Mouse (Mus musculus) forebrain, postnatal 0 days (tissue): ENCODE data around the gene Prep. TPM values are rescaled to one million over a fixed set of nuclear protein-coding genes. Genes with fewer than 3 reads are reported as not detected.

Experiments
- ATAC-seq: fragments of 200-750 bp; cut with Nextera tagmentation; 2 replicates; pipeline ENCODE4 v1.8.0; 2017; ENCODE audit warnings: mild to moderate bottlenecking, moderate library complexity
- DNase-seq: peaks from one replicate; pipeline ENCODE4 v3.0.0-alpha.2; 2015
- H3K27ac ChIP-seq: fragments of 300-500 bp; sonication (generic); 2 replicates; pipeline ENCODE4 v1.5.1; 2014; ENCODE audit warnings: low read depth, mild to moderate bottlenecking, antibody characterized with exemption, low read length, moderate library complexity, mixed read lengths
- H3K27me3 ChIP-seq: fragments of 300-500 bp; sonication (generic); 2 replicates; pipeline ENCODE4 v1.6.1; 2014; ENCODE audit warnings: mild to moderate bottlenecking, low read length, mixed read lengths; ENCODE audit not compliant: insufficient read depth
- H3K36me3 ChIP-seq: fragments of 300-500 bp; sonication (generic); 2 replicates; pipeline ENCODE4 v1.6.1; 2014; ENCODE audit warnings: mild to moderate bottlenecking, moderate library complexity; ENCODE audit not compliant: insufficient read depth
- H3K4me1 ChIP-seq: fragments of 300-500 bp; sonication (generic); 2 replicates; pipeline ENCODE4 v1.6.1; 2014; ENCODE audit warnings: antibody characterized with exemption; ENCODE audit not compliant: insufficient read depth
- H3K4me2 ChIP-seq: fragments of 300-500 bp; sonication (generic); 2 replicates; pipeline ENCODE4 v1.6.1; 2014; ENCODE audit warnings: low read depth, mild to moderate bottlenecking, moderate library complexity
- H3K4me3 ChIP-seq: fragments of 300-500 bp; sonication (generic); 2 replicates; pipeline ENCODE4 v1.5.1; 2014; ENCODE audit warnings: low read depth, low read length, mixed read lengths
- H3K9ac ChIP-seq: fragments of 300-500 bp; sonication (generic); 2 replicates; pipeline ENCODE4 v1.6.1; 2014; ENCODE audit warnings: mild to moderate bottlenecking
- H3K9me3 ChIP-seq: fragments of 300-500 bp; sonication (generic); 2 replicates; pipeline ENCODE4 v1.6.1; 2016; ENCODE audit warnings: low read length
- CTCF ChIP-seq: sonication (generic); IDR thresholded peaks from 2 replicates; pipeline ENCODE4 v1.5.1; 2016; ENCODE audit warnings: antibody characterized with exemption, control low read depth, low read depth
- WGBS: fragments of 180-500 bp; shearing (Covaris S2); extraction: QIAGEN DNeasy Blood & Tissue Kit; methylation state at CpG from one replicate; pipeline ENCODE4 v1.1.7; 2014; 5-methylcytosine and 5-hydroxymethylcytosine counted together
- polyA plus RNA-seq: library from polyadenylated mRNA; unstranded; fragments of >200 nt; fragmentation: Nextera tagmentation; extraction: Ambion mirVana; gene quantifications from 2 replicates; pipeline ENCODE4 v1.2.1, GENCODE M21; 2015
- total RNA-seq: library from RNA; depleted of rRNA; stranded (reverse); fragments of >200 nt; gene quantifications from 2 replicates; pipeline ENCODE4 v1.2.3, GENCODE M21; 2014

The Prep gene
- total and polyA plus RNA-seq, 2 experiments from 2014 or later = 18.1 to 19.0 TPM

DNA sequence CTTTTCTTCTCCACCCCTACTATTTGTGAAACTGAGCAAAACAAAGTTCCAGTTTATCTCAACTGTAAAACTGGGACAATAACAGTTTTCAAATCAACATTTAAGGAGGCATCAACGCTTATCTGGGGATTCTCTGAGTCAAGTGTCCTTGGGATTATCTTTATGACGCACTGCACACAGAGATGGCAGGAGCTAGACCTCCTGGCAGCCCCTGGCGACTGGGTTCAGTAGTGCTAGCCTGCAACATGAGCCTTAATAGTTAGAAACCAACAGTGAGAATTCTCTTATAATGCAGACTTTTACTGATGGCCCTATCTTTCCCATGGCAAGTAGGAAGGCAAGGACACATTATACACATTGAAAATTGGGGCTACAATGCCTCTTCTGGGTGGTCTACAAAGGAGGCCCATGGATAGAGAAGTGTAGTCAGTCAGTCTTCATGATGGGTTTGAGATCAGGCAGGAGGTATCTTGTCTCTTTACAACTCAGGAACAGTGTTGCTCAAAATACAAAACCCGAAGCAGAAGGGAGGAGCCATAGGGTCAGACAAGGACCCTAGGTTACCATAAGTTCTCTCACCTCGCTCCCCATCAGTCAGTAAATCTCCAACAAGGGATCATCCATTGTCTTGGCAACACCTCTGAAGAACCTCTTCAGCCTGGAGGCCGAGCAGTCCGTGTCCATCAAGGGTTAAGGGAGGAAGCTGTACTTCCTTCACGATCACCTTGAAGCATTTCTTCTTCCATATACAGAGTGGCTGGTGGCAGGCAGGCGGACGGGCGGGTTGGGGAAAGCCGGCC is 672 bp upstream of the Prep start:
- ATAC-seq = no peak

GRCm38 (mm10) chr10:45067436-45067925 is 478 bp downstream of the Prep start:
- H3K36me3 ChIP-seq = peaks cover 5% of the 10 kb centered on the region; the same call in 1 of the 2 replicates
- H3K27ac ChIP-seq = peak overlapping the region; percentile 71
- peaks cover 13% of the 10 kb centered on the region; the same call in 1 of the 2 replicates for H3K4me1 ChIP-seq
- ATAC-seq (peak; percentile 49), DNase-seq (peak; percentile 58)
- peak overlapping the region; percentile 90 for H3K9ac ChIP-seq
- H3K27me3 ChIP-seq = no peaks in the 10 kb centered on the region
- H3K9me3 ChIP-seq = no peaks in the 10 kb centered on the region
- under 1% methylated on average over 28 of the region's 28 CpGs for WGBS
- no peak for TF ChIP-seq CTCF
- H3K4me2 ChIP-seq = peak overlapping the region; percentile 80
- H3K4me3 ChIP-seq = peak overlapping the region; percentile 96

More for the DNA sequence above, 672 bp upstream of the Prep start:
- peak; percentile 16 for DNase-seq
- Histone ChIP-seq H3K27ac (0 out of 2 replicates have a peak overlapping the region, but pooled peaks have one; percentile 40), H3K4me1 (peaks cover 13% of the 10 kb centered on the region; the same call in 1 of the 2 replicates), H3K4me2 (peak overlapping the region; percentile 80), H3K27me3 (no peaks in the 10 kb centered on the region), H3K4me3 (peak overlapping the region; percentile 96), H3K36me3 (no peaks in the 10 kb centered on the region), H3K9ac (peak overlapping the region; percentile 90), H3K9me3 (no peaks in the 10 kb centered on the region)
- 18% methylated on average over 12 of the region's 12 CpGs for WGBS
- TF ChIP-seq CTCF = no peak

GRCm38 (mm10) chr10:45069557-45069956 is 2.6 kb downstream of the Prep start:
- H3K4me2 ChIP-seq = no peak overlapping the region

DNA sequence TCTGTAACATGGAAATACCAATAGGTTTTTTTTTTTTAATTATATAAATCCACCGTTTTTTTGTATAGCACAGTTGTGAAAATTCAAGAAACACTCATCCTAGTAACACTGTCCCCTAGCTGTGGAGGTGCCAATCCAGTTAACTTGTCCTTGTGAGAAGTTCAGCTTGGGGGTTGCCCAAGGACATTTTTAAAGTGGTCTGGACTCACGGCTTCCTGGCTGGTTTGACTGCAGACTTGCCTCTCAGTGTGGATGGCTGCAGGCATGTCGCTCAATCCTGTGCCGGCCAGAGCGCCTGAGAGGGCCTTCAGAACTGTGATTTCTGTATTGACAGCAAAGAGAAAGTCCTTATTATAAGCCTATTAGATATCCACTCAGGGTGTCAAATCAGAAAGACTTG is 3.4 kb downstream of the Prep start:
- Histone ChIP-seq H3K27ac (no peak overlapping the region), H3K9me3 (no peaks in the 10 kb centered on the region), H3K4me3 (no peak overlapping the region), H3K27me3 (no peaks in the 10 kb centered on the region), H3K4me2 (no peak overlapping the region), H3K4me1 (peaks cover 13% of the 10 kb centered on the region; the same call in 1 of the 2 replicates), H3K9ac (no peak overlapping the region), H3K36me3 (peaks cover 15% of the 10 kb centered on the region)
- ATAC-seq (no peak), DNase-seq (no peak)
- no peak for TF ChIP-seq CTCF
- WGBS = 87% methylated on average over 5 of the region's 5 CpGs

More at GRCm38 (mm10) chr10:45069557-45069956, 2.6 kb downstream of the Prep start:
- Histone ChIP-seq H3K27me3 (no peaks in the 10 kb centered on the region), H3K36me3 (peaks cover 15% of the 10 kb centered on the region), H3K27ac (no peak overlapping the region), H3K4me1 (peaks cover 13% of the 10 kb centered on the region; the same call in 1 of the 2 replicates), H3K4me3 (no peak overlapping the region), H3K9me3 (no peaks in the 10 kb centered on the region), H3K9ac (no peak overlapping the region)
- 89% methylated on average over 6 of the region's 6 CpGs for WGBS
- TF ChIP-seq CTCF = no peak
- ATAC-seq = no peak
- no peak for DNase-seq

DNA sequence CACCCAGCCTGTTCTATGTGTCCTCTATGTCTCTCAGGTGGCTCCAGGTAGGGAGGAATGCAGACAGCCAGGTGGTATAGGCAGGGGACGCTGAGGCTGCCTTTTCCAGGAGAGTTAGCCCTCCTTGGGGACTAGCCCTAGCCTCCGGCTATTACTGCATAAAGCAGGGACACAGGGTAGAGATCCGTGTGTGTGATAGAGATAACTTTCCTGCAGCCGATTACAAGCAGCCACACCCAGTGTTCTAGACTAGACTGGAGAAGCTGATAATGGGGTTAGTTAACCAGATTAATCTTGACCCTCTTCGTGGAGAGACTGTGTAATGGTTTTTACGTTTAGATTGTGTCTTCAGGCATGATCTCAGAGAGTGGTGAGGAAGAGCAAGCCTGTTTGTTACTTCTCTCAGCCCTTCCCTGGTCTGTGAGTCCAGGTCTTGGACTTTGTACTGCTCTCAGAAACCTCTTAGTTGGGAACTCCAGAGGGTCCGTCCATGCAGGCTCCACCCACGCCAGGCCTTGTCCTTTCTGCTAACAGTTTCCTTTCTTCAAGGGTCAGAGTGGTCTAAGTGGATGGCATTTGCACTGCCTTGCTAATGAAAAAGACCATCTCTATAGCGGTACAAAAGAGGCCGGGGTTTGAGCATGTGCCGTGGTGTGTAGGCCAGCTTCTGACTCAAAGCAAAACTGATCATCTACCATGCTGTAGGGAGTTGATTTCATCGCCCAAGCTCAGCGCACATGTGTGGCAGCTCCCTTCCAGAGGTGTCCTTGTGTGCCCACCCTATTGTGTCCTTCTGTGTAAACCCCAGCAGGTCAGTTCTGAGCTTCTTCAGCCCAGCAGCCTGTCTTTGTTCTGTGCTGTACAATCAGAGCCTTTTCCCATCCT is 4.2 kb downstream of the Prep start:
- DNase-seq (no peak), ATAC-seq (no peak)
- no peak overlapping the region for H3K4me3 ChIP-seq
- H3K9ac ChIP-seq = no peak overlapping the region
- WGBS = 84% methylated on average over 13 of the region's 13 CpGs
- H3K9me3 ChIP-seq = no peaks in the 10 kb centered on the region
- H3K27me3 ChIP-seq = no peaks in the 10 kb centered on the region
- H3K36me3 ChIP-seq = peaks cover 15% of the 10 kb centered on the region
- H3K4me1 ChIP-seq = peaks cover 10% of the 10 kb centered on the region; the same call in 1 of the 2 replicates
- H3K4me2 ChIP-seq = no peak overlapping the region
- H3K27ac ChIP-seq = no peak overlapping the region
- no peak for TF ChIP-seq CTCF

DNA sequence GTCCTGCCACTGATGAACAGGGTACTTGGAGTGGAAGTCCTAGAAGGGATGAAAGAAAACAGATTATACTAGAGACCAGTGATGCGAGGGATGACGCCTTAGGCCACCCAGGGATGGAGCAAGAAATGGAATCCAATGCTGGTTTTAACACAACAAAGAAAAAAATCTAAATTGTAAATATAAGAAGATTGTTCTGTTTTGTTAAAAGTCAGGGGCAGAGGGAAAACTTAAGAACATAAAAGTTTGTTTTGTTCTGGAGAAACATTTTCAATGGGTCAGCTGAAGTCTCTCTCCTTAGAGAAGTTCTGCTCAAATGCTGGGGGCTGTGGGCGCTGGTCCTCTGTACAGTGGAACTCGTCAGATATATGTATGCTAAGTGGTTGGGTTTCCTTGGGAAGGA is 5.3 kb downstream of the Prep start:
- no peak for DNase-seq

More for the DNA sequence above, 5.3 kb downstream of the Prep start:
- Histone ChIP-seq H3K4me1 (peaks cover 5% of the 10 kb centered on the region; the same call in 1 of the 2 replicates), H3K9me3 (no peaks in the 10 kb centered on the region), H3K9ac (no peak overlapping the region), H3K4me2 (no peak overlapping the region), H3K27ac (no peak overlapping the region), H3K4me3 (no peak overlapping the region), H3K36me3 (peaks cover 15% of the 10 kb centered on the region), H3K27me3 (no peaks in the 10 kb centered on the region)
- 92% methylated on average over 4 of the region's 4 CpGs for WGBS
- no peak for ATAC-seq
- no peak for TF ChIP-seq CTCF
